Mouse (Mus musculus) frontal cortex, adult 2 months (tissue): ENCODE measurements around the gene Shpk. TPM values are rescaled to one million over a fixed set of nuclear protein-coding genes. Genes with fewer than 3 reads are reported as not detected.

Source experiments
- DNase-seq, 2 experiments: peaks; one replicate each; pipeline ENCODE4 v3.0.0; 2022; ENCODE audit warnings: low spot score in 1 of 2; ENCODE audit errors: extremely low spot score in 1 of 2
- polyA plus RNA-seq: library from polyadenylated mRNA; depleted of rRNA; stranded (reverse); fragments of >200 nt; gene quantifications from 2 replicates; pipeline ENCODE4 v1.2.3, GENCODE M21; 2012; rRNA removed

Shpk gene
- polyA plus RNA-seq, 1 experiment: 5.4 TPM

GRCm38 (mm10) chr11:73258664-73259063 is 59.4 kb downstream of the Shpk start:
- no peak for DNase-seq

- DNase-seq: no peak
Measured at GRCm38 (mm10) chr11:73260457-73260856, 61.2 kb downstream of the Shpk start.

GRCm38 (mm10) chr11:73261385-73261784 is 62.1 kb downstream of the Shpk start:
- DNase-seq: no peak

GRCm38 (mm10) chr11:73267267-73267666 is 68.0 kb downstream of the Shpk start, which contains the start of gene Trpv3:
Gene Trpv3 (plus strand): TSS chr11:73267388.
- DNase-seq: no peak

Other genes starting within 250 kb of the Shpk start
- 4.9 and 5.9 TPM in 2 replicates for gene Atp2a3, start 238.3 kb upstream of the Shpk start, polyA plus RNA-seq
- 0.53 and 0.54 TPM in 2 replicates for gene P2rx1, start 200.4 kb upstream of the Shpk start, polyA plus RNA-seq
- gene Camkk1, start 180.5 kb upstream of the Shpk start, polyA plus RNA-seq: 65.4 and 65.7 TPM in 2 replicates
- 7.5 and 7.7 TPM in 2 replicates for gene Ncbp3, start 151.7 kb upstream of the Shpk start, polyA plus RNA-seq
- gene Itgae, start 108.9 kb upstream of the Shpk start, polyA plus RNA-seq: 0.17 and 0.18 TPM in 2 replicates
- gene Haspin, start 61.2 kb upstream of the Shpk start, polyA plus RNA-seq: 0.15 and 0.24 TPM in 2 replicates
- 0.26 and 0.74 TPM in 2 replicates for gene P2rx5, start 39.0 kb upstream of the Shpk start, polyA plus RNA-seq
- gene Emc6, start 22.4 kb upstream of the Shpk start, polyA plus RNA-seq: 63.0 and 66.5 TPM in 2 replicates
- gene Tax1bp3, start 22.4 kb upstream of the Shpk start, polyA plus RNA-seq: 23.9 and 24.6 TPM in 2 replicates
- 25.9 and 26.0 TPM in 2 replicates for gene Ctns, start 418 bp upstream of the Shpk start, polyA plus RNA-seq
- gene Trpv1, start 34.8 kb downstream of the Shpk start, polyA plus RNA-seq: 0.36 TPM in 2 replicates
- 0.46 and 0.56 TPM in 2 replicates for gene Trpv3, start 67.9 kb downstream of the Shpk start, polyA plus RNA-seq
- gene Aspa, start 130.1 kb downstream of the Shpk start, polyA plus RNA-seq: 26.8 and 29.9 TPM in 2 replicates
- gene Gm49340, start 130.3 kb downstream of the Shpk start, polyA plus RNA-seq: not detected in 2 replicates
- gene Spata22, start 130.3 kb downstream of the Shpk start, polyA plus RNA-seq: 0.20 TPM in 1 of 2 replicates, not detected in the other
- gene Olfr20, start 151.3 kb downstream of the Shpk start, polyA plus RNA-seq: 0.04 TPM in 1 of 2 replicates, not detected in the other
- gene Olfr376, start 171.8 kb downstream of the Shpk start, polyA plus RNA-seq: 0.14 and 0.25 TPM in 2 replicates
- not detected in 2 replicates for gene Olfr1, start 200.2 kb downstream of the Shpk start, polyA plus RNA-seq
- not detected in 2 replicates for gene Olfr378, start 229.0 kb downstream of the Shpk start, polyA plus RNA-seq